Mouse (Mus musculus): Measurements from ENCODE around the gene Vmn2r95.

DNA sequence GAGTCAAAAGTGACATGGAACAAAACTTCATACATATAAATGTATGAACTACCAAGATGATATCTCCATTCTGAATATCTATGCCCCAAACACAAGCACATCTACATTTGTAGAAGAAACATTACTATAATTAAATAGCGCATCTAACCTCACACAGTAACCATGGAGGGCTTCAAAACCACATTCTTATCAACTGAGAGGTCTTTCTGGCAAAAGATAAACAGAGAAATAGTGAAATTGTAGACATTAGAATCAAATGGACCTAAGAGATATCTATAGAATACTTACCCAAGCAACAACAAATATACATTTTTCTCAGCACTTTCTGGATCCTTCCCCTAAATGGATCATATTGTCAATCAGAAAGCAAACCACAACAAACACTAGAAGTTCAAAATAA is 56.0 kb downstream of the Vmn2r95 start:
- TF ChIP-seq CTCF (IDR thresholded peaks at IDR 0.05) = no peak
- no peak for TF ChIP-seq EP300 (IDR thresholded peaks at IDR 0.05; ENCODE audit: insufficient read depth, low read depth, low read length)
